Mouse (Mus musculus): Measurements from ENCODE around the gene Tgfb1i1.

DNA sequence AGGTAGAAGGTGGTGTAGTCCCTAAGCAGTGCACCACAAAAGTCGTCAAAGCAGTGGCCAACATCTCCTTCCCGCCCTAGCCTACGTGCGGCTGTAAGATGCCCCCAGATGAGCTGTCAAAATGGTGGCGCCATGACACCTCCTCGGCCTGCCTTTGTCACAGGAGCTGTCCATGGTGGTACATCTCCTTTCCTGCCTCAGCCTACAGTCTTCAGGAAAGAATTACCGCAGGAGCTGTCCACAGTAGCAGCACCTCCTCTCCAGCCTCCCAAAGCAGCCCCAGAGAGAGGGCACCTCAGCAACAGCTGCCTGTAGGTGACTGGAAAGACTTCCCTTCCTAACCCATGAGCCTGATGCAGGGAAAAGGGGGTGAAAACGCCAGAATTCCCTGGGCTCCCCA is 14.9 kb upstream of the Tgfb1i1 start:
- TF ChIP-seq CTCF (IDR thresholded peaks at IDR 0.05; ENCODE audit: low read depth, low read length), result no peak
- no peak for TF ChIP-seq POLR2A (IDR thresholded peaks at IDR 0.05; ENCODE audit: extremely low read depth, insufficient read depth, low read length)

Measured in liver, adult 2 months (tissue).